Mouse (Mus musculus): ENCODE data around the gene H2-D1. TPM values are rescaled to one million over a fixed set of nuclear protein-coding genes. Genes with fewer than 3 reads are reported as not detected.

H2-D1 gene
- total and polyA plus RNA-seq, 3 experiments, result 659 to 944 (median 880) TPM

DNA sequence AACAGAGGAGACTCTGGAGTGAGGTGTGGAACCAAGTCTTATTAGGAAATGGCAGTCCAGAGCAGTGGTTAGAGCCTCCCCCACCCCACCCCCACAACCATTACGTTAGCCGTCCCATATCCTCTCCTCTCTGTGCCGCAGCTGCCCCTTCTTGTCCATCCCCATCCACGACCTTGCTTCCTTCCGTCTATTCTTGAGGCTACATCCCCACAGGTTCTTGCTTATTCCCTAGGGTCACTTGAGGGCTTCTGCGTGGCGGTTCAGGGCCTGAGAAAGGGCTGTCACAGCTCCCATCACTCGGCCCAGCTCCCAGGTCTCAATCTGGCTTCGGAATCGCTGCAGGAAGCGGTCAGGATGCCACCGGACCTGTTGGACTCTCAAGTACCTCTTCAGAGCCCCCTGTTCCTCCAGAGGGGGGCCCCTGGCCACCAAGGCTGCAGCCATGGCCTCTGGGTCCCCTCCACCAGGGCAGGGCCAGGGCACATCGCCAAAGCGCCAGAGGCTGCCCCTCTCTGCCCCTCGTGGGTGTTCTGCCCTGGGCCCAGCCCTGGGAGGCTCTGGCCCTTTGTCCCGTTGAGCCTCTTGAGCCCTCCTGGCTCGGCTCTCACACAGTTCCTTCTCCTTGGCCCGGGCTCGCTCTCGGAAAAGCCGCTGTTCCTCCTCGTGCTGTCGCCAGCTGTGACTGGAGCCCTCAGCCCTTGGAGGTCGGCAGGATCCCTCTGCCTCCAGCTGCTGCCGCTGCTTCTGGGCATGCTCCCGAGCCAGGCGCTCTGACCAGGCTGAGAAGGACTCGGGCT, 42.2 kb upstream of the H2-D1 start, which contains the start of gene Gm16181:
Gene Gm16181, plus strand, starts transcription at position 679 of the 797 bp plus-strand sequence.
- H3K4me3 ChIP-seq (replicated peaks in 1 of 3; ENCODE audit: low read depth in 2 of 3, low read length in 2 of 3, poor library complexity in 1 of 3), result no peak within 1 kb of the TSS
- no peaks in the 10 kb centered on the region for H3K27me3 ChIP-seq (replicated peaks)
- H3K4me2 ChIP-seq (ENCODE audit: insufficient read depth, low read depth, poor library complexity, severe bottlenecking), result peak within 1 kb of the TSS; percentile 43
- H3K36me3 ChIP-seq (replicated peaks in 1 of 2; ENCODE audit: control insufficient read depth in 1 of 2, insufficient read depth in 1 of 2, low read length in 1 of 2), result peaks cover 29 to 42% of the 10 kb centered on the region in 2 experiments
- H3K9ac ChIP-seq (ENCODE audit: insufficient read depth, low read depth), result no peak within 1 kb of the TSS
- dilution Hi-C loops (cut with MboI; ENCODE audit: extremely low pct_ligation_motif_present, extremely low pct_unique_long_range_greater_than_20kb, low sequenced_read_pairs), result no loop called here
- H3K4me1 ChIP-seq (ENCODE audit: control insufficient read depth in 1 of 2, insufficient read depth in 2 of 2), result peaks cover 27 to 74% of the 10 kb centered on the region in 2 experiments
- peak within 1 kb of the TSS; percentile 92 for H3K27ac ChIP-seq (ENCODE audit: insufficient read depth, low read depth)
- TF ChIP-seq PAX5 (IDR thresholded peaks at IDR 0.05; ENCODE audit: low read length), result no peak
- peak; percentile 25; the same call in 1 of the 2 replicates for TF ChIP-seq CHD2 (IDR thresholded peaks at IDR 0.05; ENCODE audit: low read length)
- TF ChIP-seq MYC (IDR thresholded peaks at IDR 0.05; ENCODE audit: low read depth, low read length), result no peak
- TF ChIP-seq KAT2A (IDR thresholded peaks at IDR 0.05; ENCODE audit: insufficient replicate concordance, low read length), result no peak
- TF ChIP-seq JUND (conservative IDR thresholded peaks at IDR 0.05; ENCODE audit: low read depth, low read length), result no peak
- no peak for TF ChIP-seq UBTF (IDR thresholded peaks at IDR 0.05; ENCODE audit: low read depth, low read length)
- no peak for TF ChIP-seq TCF12 (IDR thresholded peaks at IDR 0.05; ENCODE audit: low read depth, low read length)
- TF ChIP-seq MEF2A (IDR thresholded peaks at IDR 0.05; ENCODE audit: borderline replicate concordance, low read depth, low read length), result no peak
- TF ChIP-seq EP300 (IDR thresholded peaks at IDR 0.05; ENCODE audit: low read length), result peak; percentile 42; the same call in 1 of the 2 replicates
- no peaks in the 10 kb centered on the region; the same call in none of the 2 replicates for H3K79me2 ChIP-seq (replicated peaks; ENCODE audit: control insufficient read depth, extremely low read depth, insufficient read depth, poor library complexity, severe bottlenecking)
- in situ Hi-C loops (cut with MboI; ENCODE audit: low pct_ligation_motif_present, low pct_unique_long_range_greater_than_20kb, low sequenced_read_pairs), result no loop called here
- no peaks in the 10 kb centered on the region for H3K9me3 ChIP-seq (replicated peaks; ENCODE audit: low read length)
- no peak for DNase-seq (ENCODE audit: extremely low read depth)

DNA sequence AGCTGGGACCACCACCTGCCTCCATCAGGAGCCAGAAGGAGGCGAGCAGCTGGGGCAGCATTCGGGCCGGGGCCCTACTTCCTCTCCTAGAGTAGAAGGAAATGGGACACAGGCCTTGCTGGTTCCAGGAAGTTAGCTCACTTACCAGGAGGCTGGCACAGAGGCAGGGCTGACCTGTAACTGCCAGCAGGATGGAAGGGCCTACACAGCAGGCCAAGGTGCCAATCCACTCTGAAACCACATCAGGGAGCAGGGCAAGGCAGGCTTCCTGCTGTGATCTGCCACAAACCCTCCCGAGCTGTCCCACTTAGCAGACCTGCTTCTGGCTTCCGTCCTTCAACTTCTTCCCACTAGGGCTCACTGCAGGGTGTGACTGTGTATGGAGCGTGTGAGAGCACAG, 40.2 kb upstream of the H2-D1 start:
- H3K4me2 ChIP-seq (ENCODE audit: insufficient read depth, low read depth, poor library complexity, severe bottlenecking), result no peak overlapping the region
- dilution Hi-C loops (cut with MboI; ENCODE audit: extremely low pct_ligation_motif_present, extremely low pct_unique_long_range_greater_than_20kb, low sequenced_read_pairs), result no loop called here
- in situ Hi-C loops (cut with MboI; ENCODE audit: low pct_ligation_motif_present, low pct_unique_long_range_greater_than_20kb, low sequenced_read_pairs), result no loop called here
- no peak overlapping the region for H3K9ac ChIP-seq (ENCODE audit: insufficient read depth, low read depth)
- peak overlapping the region; percentile 43 for H3K27ac ChIP-seq (ENCODE audit: insufficient read depth, low read depth)
- peaks cover 29 to 54% of the 10 kb centered on the region in 2 experiments for H3K36me3 ChIP-seq (replicated peaks in 1 of 2; ENCODE audit: control insufficient read depth in 1 of 2, insufficient read depth in 1 of 2, low read length in 1 of 2)
- no peaks in the 10 kb centered on the region for H3K9me3 ChIP-seq (replicated peaks; ENCODE audit: low read length)
- no peak for DNase-seq (ENCODE audit: extremely low read depth)
- H3K79me2 ChIP-seq (replicated peaks; ENCODE audit: control insufficient read depth, extremely low read depth, insufficient read depth, poor library complexity, severe bottlenecking), result no peaks in the 10 kb centered on the region; the same call in none of the 2 replicates
- peaks cover 31 to 84% of the 10 kb centered on the region in 2 experiments for H3K4me1 ChIP-seq (ENCODE audit: control insufficient read depth in 1 of 2, insufficient read depth in 2 of 2)
- H3K4me3 ChIP-seq (replicated peaks in 1 of 3; ENCODE audit: low read depth in 2 of 3, low read length in 2 of 3, poor library complexity in 1 of 3), result no peak overlapping the region
- H3K27me3 ChIP-seq (replicated peaks), result no peaks in the 10 kb centered on the region
- TF ChIP-seq ZMIZ1 (IDR thresholded peaks at IDR 0.05; ENCODE audit: low read depth, low read length) (no peak), SMC3 (IDR thresholded peaks at IDR 0.05; ENCODE audit: low read depth, low read length) (no peak), CHD1 (IDR thresholded peaks at IDR 0.05; ENCODE audit: low read depth, low read length) (no peak), IRF4 (IDR thresholded peaks at IDR 0.05; ENCODE audit: low read depth, low read length) (no peak), GABPA (IDR thresholded peaks at IDR 0.05; ENCODE audit: insufficient replicate concordance, low read depth, low read length) (no peak), BHLHE40 (IDR thresholded peaks at IDR 0.05; ENCODE audit: low read depth, low read length) (no peak), ZNF384 (IDR thresholded peaks at IDR 0.05; ENCODE audit: low read depth, low read length) (no peak), SIN3A (IDR thresholded peaks at IDR 0.05; ENCODE audit: low read length) (no peak), MEF2A (IDR thresholded peaks at IDR 0.05; ENCODE audit: borderline replicate concordance, low read depth, low read length) (no peak)

Data from CH12.LX (cell line).